Mouse (Mus musculus): ENCODE results near the gene Gm128.
A peak's percentile ranks its signal among the peaks of the same experiment; 100 is the strongest.

The Gm128 gene

DNA sequence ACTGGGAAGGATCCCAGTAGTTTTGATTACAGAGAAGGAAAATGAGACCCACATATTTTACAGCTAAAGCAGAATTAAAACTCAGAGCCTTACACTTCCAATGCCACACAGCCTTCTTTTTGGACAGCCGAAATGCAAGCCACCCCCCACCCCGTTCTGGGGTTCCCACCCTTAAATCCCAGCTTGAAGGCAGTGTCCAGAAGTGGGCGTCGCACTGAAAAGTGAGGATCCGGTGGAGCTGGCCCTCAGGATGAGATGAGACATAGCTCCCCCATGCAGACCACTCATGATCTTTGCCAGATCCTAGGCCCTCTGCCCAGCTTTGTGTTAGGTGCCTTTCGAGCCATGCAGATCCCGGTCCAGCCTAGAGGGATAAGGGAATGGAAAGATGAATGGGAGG is at the start of gene Gm128:
Gene Gm128 (minus strand): TSS at position 101 of the 400 bp plus-strand sequence.
- DNase-seq (ENCODE audit: low read depth, low spot score), result no peak

GRCm38 (mm10) chr3:95291041-95291440 is 49.6 kb upstream of the Gm128 start:
- no peak for DNase-seq (ENCODE audit: low read depth, low spot score)

GRCm38 (mm10) chr3:95290156-95290555 is 48.8 kb upstream of the Gm128 start:
- DNase-seq (ENCODE audit: low read depth, low spot score), result no peak

DNA sequence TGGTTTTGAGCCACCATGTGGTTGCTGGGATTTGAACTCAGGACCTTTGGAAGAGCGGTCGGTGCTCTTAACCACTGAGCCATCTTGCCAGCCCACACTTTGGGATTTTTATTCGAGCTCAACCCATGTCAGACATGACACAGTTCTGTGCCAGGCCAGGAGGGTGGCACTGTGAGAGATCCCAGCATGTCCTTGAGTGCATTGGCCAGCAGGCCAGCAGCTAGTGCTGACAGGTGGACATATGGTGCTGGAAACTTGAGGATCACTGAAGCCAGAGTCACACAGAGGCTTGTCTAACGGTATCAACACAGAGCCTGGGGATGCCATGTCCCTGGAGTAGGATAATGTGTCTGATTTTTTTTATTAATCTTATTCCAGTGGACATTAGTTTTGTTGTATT is 48.0 kb upstream of the Gm128 start:
- DNase-seq (ENCODE audit: low read depth, low spot score), result no peak

DNA sequence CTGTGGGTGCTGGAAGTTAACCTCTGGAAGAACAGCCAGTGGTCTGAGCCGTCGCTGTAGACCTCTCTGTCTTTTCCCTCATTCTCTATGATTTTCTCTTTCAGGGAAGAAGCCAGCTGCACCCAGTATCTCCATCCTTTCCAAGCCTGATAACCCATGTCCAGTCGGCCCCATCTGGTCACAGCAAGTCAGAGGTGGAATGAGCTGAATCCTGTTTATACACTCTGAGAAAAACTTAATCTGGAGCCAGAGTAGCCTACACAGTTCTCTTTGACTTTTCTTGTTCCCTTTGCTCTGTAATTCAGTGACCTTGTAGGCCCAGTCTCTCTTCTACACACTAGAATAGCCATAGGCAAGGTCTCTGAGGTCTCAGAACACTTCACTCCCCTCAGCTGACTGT is 46.1 kb upstream of the Gm128 start:
- no peak for DNase-seq (ENCODE audit: low read depth, low spot score)

GRCm38 (mm10) chr3:95286510-95286909 is 45.1 kb upstream of the Gm128 start:
- peak; percentile 35 for DNase-seq (ENCODE audit: low read depth, low spot score)

DNA sequence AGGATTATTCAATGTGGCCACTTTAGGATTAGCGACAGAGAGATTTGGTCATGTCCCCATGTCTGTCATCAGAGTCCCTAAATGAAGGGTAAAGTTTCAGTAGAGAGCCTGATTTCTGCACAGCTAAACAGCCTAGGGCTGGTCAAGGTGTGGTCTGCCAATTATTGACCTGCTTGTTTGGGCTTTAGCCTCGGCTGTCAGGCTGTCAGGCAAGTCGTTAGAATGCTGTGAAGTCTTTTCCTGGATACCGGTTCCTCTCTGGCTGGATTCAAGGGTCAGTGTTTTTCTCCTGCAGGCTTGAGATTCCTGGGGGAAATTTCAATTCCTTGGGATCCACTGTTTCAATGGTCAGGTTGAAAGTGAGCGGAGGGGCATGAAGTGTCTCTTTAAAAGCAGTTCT is 44.6 kb upstream of the Gm128 start:
- DNase-seq (ENCODE audit: low read depth, low spot score), result no peak

DNA sequence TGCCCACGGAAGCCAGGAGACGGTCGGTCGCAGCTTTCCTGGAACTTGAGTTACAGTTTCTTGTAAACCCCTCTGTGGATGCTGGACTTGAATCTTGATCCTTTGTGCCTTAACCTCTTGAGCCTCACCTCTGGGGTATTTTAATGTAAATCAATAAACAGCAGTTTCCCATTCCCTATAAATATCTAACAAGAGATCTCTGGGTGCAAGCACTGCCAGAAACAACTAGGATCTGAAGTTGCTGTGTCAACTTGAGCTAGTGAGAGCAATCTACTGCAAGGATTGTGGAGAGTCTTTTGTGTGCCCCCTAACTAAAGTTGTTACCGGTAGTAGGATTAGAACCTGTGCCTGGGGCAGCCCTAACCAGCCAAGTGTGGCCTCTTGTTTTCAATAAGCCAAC is 44.0 kb upstream of the Gm128 start:
- no peak for DNase-seq (ENCODE audit: low read depth, low spot score)

DNA sequence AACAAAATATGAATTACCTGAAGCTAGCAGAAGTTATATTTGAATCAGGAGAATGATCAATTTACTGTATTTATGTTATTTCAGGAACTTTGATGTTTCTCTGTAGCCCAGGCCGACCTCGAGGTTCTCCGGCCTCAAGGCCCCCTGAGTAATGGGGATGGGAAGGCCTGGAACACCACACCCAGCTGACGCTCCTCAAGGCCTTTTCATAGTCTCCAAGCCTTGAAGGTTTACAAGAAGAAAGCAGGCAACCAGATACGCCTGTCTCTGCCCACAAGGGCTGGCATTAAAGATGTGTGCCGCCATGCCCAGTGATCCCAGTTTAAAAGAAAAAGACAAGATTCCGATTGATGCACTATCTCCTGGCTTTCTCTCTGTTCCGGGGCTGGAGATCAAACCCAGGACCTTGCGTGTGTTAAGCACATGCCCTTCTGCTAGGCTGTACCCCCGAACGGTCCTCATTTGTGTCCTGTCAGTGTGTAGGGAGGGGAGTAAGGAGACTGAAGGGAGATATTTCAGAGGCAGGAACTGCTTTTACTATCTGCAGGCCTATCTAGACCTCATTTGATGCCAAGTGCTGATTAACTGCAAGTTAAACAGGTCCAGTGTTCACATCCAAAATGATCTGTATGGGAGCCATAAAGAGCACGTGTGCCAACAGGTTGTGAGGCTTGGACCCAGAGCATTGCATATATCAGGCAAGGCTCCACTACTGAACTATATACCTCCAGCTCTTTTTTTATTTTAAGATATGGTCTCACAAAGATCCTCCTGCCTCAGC is 43.3 kb upstream of the Gm128 start:
- DNase-seq (ENCODE audit: low read depth, low spot score), result no peak

- DNase-seq (ENCODE audit: low read depth, low spot score), result no peak
These were observed 42.7 kb upstream of the Gm128 start for GRCm38 (mm10) chr3:95284062-95284461.

- no peak for DNase-seq (ENCODE audit: low read depth, low spot score)
These were observed 42.2 kb upstream of the Gm128 start for GRCm38 (mm10) chr3:95283589-95283941.

- DNase-seq (ENCODE audit: low read depth, low spot score), result peak; percentile 92
These were observed 41.6 kb upstream of the Gm128 start for GRCm38 (mm10) chr3:95282865-95283588.

GRCm38 (mm10) chr3:95282381-95282864 is 41.0 kb upstream of the Gm128 start:
- DNase-seq (ENCODE audit: low read depth, low spot score), result peak; percentile 76

GRCm38 (mm10) chr3:95281216-95282126 is 40.1 kb upstream of the Gm128 start, which contains the start of the genes Mindy1 and Prune1:
Gene Mindy1 (plus strand): TSS chr3:95281345.
Gene Prune1 (minus strand): TSS chr3:95282076.
- peak; percentile 99 for DNase-seq (ENCODE audit: low read depth, low spot score)

GRCm38 (mm10) chr3:95280747-95281146 is 39.3 kb upstream of the Gm128 start:
- DNase-seq (ENCODE audit: low read depth, low spot score), result peak; percentile 55

- peak; percentile 18 for DNase-seq (ENCODE audit: low read depth, low spot score)
These were observed 35.8 kb upstream of the Gm128 start for GRCm38 (mm10) chr3:95277149-95277551.

- DNase-seq (ENCODE audit: low read depth, low spot score), result peak; percentile 57
These were observed 35.1 kb upstream of the Gm128 start for GRCm38 (mm10) chr3:95276428-95276934.

DNA sequence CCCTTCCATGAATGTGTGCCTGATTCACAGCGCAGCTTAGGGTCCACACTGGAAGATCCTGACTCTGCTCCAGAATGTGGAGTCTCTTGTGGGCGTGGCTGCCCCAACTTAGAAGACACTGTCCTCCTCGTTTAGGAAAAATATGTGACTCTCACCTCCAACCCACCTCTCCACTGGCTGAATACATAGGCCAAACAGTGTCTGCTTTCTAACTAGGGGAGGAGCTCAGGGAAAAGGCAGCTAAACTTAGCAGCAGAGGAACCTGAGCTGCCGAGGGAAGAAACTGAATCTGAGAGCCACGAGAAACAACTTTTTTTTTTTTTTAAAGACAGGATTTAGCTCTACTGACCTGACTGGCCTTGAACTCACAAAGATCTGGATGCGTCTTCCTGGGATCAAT is 33.8 kb upstream of the Gm128 start:
- DNase-seq (ENCODE audit: low read depth, low spot score), result no peak

DNA sequence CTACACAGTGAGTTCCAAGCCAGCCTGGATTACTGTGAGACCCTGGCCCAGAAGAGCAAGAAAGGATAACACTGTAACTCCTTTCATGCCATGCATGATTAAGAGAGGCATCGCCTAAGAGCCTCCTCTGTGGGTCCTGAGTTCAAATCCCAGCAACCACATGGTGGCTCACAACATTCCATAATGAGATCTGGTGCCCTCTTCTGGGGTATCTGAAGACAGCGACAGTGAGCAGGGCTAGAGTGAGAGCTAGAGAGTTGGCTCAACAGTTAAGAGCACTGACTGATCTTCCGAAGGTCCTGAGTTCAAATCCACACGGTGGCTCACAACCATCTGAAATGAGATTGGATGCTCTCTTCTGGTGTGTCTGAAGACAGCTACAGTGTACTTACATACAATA is 33.1 kb upstream of the Gm128 start:
- DNase-seq (ENCODE audit: low read depth, low spot score), result no peak

DNA sequence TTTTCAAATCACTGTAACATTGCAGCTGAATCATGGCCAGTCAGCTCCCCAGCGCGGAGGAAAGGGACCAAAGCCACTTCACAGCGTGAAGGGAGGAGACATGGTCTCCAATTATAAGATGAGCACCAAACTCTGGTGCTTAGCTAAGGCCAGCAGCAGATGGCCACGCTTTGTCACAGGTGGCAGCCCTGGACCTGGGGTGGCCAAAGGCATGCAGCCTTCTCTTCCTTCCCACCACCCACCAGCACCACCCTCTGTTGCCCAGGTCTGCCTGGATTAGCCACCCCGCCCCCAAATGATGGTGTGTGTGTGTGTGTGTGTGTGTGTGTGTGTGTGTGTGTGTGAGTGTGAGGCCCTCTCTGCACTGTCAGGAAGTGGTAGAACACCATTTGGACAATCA is 32.1 kb upstream of the Gm128 start:
- DNase-seq (ENCODE audit: low read depth, low spot score), result no peak

DNA sequence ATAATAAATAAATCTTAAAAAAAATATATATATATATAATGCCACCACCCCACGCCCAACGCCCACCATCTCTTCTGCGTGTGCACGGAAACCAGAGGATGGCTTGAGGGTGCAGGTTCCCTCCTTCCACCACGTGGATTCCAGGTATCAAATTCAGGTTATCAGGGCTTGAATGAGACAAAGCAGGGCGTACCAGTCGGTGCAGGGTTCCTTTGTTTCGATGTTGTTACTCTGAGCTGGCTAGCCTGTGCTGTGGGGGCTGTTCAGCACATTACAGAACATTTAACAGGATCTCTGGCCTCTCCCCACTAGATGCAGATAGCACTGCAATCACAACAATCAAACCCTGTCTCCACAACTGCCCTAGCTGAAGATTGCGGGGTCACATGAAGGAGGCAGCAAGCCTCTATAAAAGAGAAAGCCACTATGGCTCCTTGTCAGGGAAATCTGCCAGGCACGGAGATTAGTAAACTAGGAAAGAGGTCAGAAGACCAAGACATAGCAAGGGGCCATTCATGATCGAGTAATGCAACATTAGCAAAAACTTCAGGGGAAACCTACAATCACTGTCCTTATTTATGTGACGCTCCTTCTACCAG is 29.5 kb upstream of the Gm128 start:
- DNase-seq (ENCODE audit: low read depth, low spot score), result no peak
